In genomic region chr4:119247462-119248235, GRCm38 (mm10) we compare ENCODE assay signal across 9 mouse cellular contexts. TPM values are rescaled to one million over a fixed set of nuclear protein-coding genes. Genes with fewer than 3 reads are reported as not detected.
A peak's percentile ranks its signal among the peaks of the same experiment; 100 is the strongest.
DNase-seq lines count a peak whose midpoint lies in the region; ATAC-seq and TF ChIP-seq lines count a peak whose summit lies in the region.
"Had no signal": no experiment of that assay in that cellular context is flagged by ENCODE, and none has a peak within 500 bp of the region (broad histone marks: within the 10 kb centered on the region; RNA-seq: fewer than 3 reads in every experiment).

No protein-coding gene starts in this region.

- no peak for TF ChIP-seq EP300 in MEL (IDR thresholded peaks at IDR 0.05; ENCODE audit: low read depth in 1 of 2, low read length in 2 of 2)

- peak; percentile 87 for TF ChIP-seq RAD21 in MEL (IDR thresholded peaks at IDR 0.05; ENCODE audit: low read depth, low read length)

- DNase-seq in MEL (ENCODE audit: low read depth, low spot score), result peak; percentile 68
- DNase-seq in brain, adult 2 months (ENCODE audit: low read depth, low spot score), result peak; percentile 69
- peak; percentile 67 for DNase-seq in hindbrain, embryonic 10.5 days (ENCODE audit: low spot score)
- peak; percentile 73 to 81 for DNase-seq in layer of hippocampus, postnatal 10 days (ENCODE audit: low spot score in 2 of 2)
- DNase-seq in lung, postnatal 4 days, result peak; percentile 88
- DNase-seq in right cerebral cortex, postnatal 14 days, result peak; percentile 79
- peak; percentile 69 for DNase-seq in urinary bladder, postnatal 25 days (ENCODE audit: low spot score)

- TF ChIP-seq POLR2A in MEL (IDR thresholded peaks at IDR 0.05; ENCODE audit: control insufficient read depth in 1 of 2, insufficient read depth in 1 of 2, low read depth in 1 of 2, low read length in 2 of 2, poor library complexity in 1 of 2), result no peak

- H3K9ac ChIP-seq in MEL (ENCODE audit: control insufficient read depth, low read depth, low read length, poor library complexity, severe bottlenecking), result no peak overlapping the region
- H3K9ac ChIP-seq: limb, embryonic 15.5 days had no signal

- TF ChIP-seq CTCF in MEL (IDR thresholded peaks at IDR 0.05 in 2 of 3, conservative IDR thresholded peaks at IDR 0.05 in 1 of 3; ENCODE audit: control insufficient read depth in 1 of 3, insufficient read depth in 1 of 3, low read depth in 2 of 3, low read length in 3 of 3, poor library complexity in 1 of 3, severe bottlenecking in 1 of 3), result peak; percentile 85 to 96 (median 89)

- H3K27me3 ChIP-seq in MEL (ENCODE audit: control insufficient read depth in 1 of 2, insufficient read depth in 2 of 2, low read length in 2 of 2), result no peaks in the 10 kb centered on the region
- H3K27me3 ChIP-seq in hindbrain, embryonic 10.5 days (ENCODE audit: insufficient read depth, poor library complexity, severe bottlenecking), result no peaks in the 10 kb centered on the region
- H3K27me3 ChIP-seq: limb, embryonic 15.5 days had no signal

- H3K36me3 ChIP-seq in MEL (ENCODE audit: control insufficient read depth in 1 of 2, insufficient read depth in 2 of 2, low read length in 2 of 2), result no peaks in the 10 kb centered on the region
- H3K36me3 ChIP-seq in hindbrain, embryonic 10.5 days, result peaks cover 54% of the 10 kb centered on the region

- no peak overlapping the region for H3K4me3 ChIP-seq in MEL (ENCODE audit: control insufficient read depth in 1 of 2, insufficient read depth in 1 of 2, low read depth in 2 of 2, low read length in 2 of 2)
- 0 out of 2 replicates have a peak overlapping the region, but pooled peaks have one; percentile 5 for H3K4me3 ChIP-seq in hindbrain, embryonic 10.5 days
- H3K4me3 ChIP-seq: limb, embryonic 15.5 days had no signal

- no peaks in the 10 kb centered on the region for H3K79me2 ChIP-seq in MEL (ENCODE audit: control insufficient read depth, insufficient read depth, low read length, poor library complexity)

- no peaks in the 10 kb centered on the region for H3K9me3 ChIP-seq in MEL (replicated peaks; ENCODE audit: insufficient read depth, low read length)
- no peaks in the 10 kb centered on the region for H3K9me3 ChIP-seq in hindbrain, embryonic 10.5 days
- H3K9me3 ChIP-seq: limb, embryonic 15.5 days had no signal

- ATAC-seq in frontal cortex, adult (ENCODE audit: low TSS enrichment), result 0 out of 2 replicates have a peak, but pooled peaks have one; percentile 35

- H3K4me1 ChIP-seq in MEL (ENCODE audit: control insufficient read depth in 1 of 2, insufficient read depth in 2 of 2, low read length in 2 of 2), result no peaks in the 10 kb centered on the region
- peaks cover 20% of the 10 kb centered on the region for H3K4me1 ChIP-seq in hindbrain, embryonic 10.5 days (replicated peaks)

- 29% methylated on average over 13 of the region's 13 CpGs for WGBS in hindbrain, embryonic 10.5 days

- H3K27ac ChIP-seq in MEL (ENCODE audit: control insufficient read depth, low read depth, low read length), result no peak overlapping the region
- peak overlapping the region; percentile 53; the same call in 1 of the 2 replicates for H3K27ac ChIP-seq in hindbrain, embryonic 10.5 days
- H3K27ac ChIP-seq: limb, embryonic 15.5 days had no signal

TF ChIP-seq in MEL, 35 proteins besides CTCF, POLR2A, EP300 and RAD21:
- TF ChIP-seq TBP (IDR thresholded peaks at IDR 0.05; ENCODE audit: low read depth, low read length), result no peak
- no peak for TF ChIP-seq ELF1 (IDR thresholded peaks at IDR 0.05; ENCODE audit: low read depth, low read length)
- no peak for TF ChIP-seq ZMIZ1 (IDR thresholded peaks at IDR 0.05; ENCODE audit: low read depth, low read length)
- no peak for TF ChIP-seq CHD1 (IDR thresholded peaks at IDR 0.05; ENCODE audit: low read depth, low read length)
- no peak for TF ChIP-seq MEF2A (IDR thresholded peaks at IDR 0.05; ENCODE audit: extremely low read depth, insufficient replicate concordance, low read depth, low read length, poor library complexity, severe bottlenecking)
- TF ChIP-seq SMC3 (IDR thresholded peaks at IDR 0.05; ENCODE audit: low read depth, low read length), result peak; percentile 92
- peak; percentile 81 for TF ChIP-seq ZC3H11A (IDR thresholded peaks at IDR 0.05; ENCODE audit: low read depth, low read length)
- TF ChIP-seq MAZ (IDR thresholded peaks at IDR 0.05; ENCODE audit: low read depth, low read length), result no peak
- no peak for TF ChIP-seq GABPA (IDR thresholded peaks at IDR 0.05; ENCODE audit: low read depth, low read length)
- TF ChIP-seq MAFK (IDR thresholded peaks at IDR 0.05; ENCODE audit: borderline replicate concordance, low read depth, low read length), result no peak
- 0 out of 2 replicates have a peak, but pooled peaks have one; percentile 20 for TF ChIP-seq MYC (IDR thresholded peaks at IDR 0.05; ENCODE audit: low read depth, low read length)
- TF ChIP-seq BHLHE40 (IDR thresholded peaks at IDR 0.05; ENCODE audit: borderline replicate concordance, low read depth, low read length), result no peak
- no peak for TF ChIP-seq KAT2A (conservative IDR thresholded peaks at IDR 0.05; ENCODE audit: low read depth, low read length)

RNA-seq across cellular contexts. Expression of gene Cldn19, which starts 7.6 kb away (rescaled TPM):
- total RNA-seq in MEL (2012; rRNA removed), result not detected in 2 replicates
- polyA plus RNA-seq in MEL (2012; ENCODE audit: insufficient read depth in 1 of 2, insufficient read length in 2 of 2, low read depth in 1 of 2, low replicate concordance in 2 of 2, missing spikeins in 1 of 2), result not detected
- polyA plus RNA-seq in hindbrain, embryonic 10.5 days (2016; fragmentation: Nextera tagmentation; extraction: Ambion mirVana), result 0.34 TPM in 1 of 2 replicates, not detected in the other
- 1 to 10 TPM in 1 of 2 experiments, under 1 TPM in 1; 0.41 to 1.1 TPM for total RNA-seq in layer of hippocampus, postnatal 10 days (2021)

RNA-seq across cellular contexts. Expression of gene P3h1, which starts 14.9 kb away (rescaled TPM):
- 12.9 and 15.7 TPM in 2 replicates for total RNA-seq in MEL (2012; rRNA removed)
- 10 to 100 TPM in 1 of 2 experiments, not detected in 1; 30.2 TPM for polyA plus RNA-seq in MEL (2012; ENCODE audit: insufficient read depth in 1 of 2, insufficient read length in 2 of 2, low read depth in 1 of 2, low replicate concordance in 2 of 2, missing spikeins in 1 of 2)
- 16.1 and 18.2 TPM in 2 replicates for polyA plus RNA-seq in hindbrain, embryonic 10.5 days (2016; fragmentation: Nextera tagmentation; extraction: Ambion mirVana)
- total RNA-seq in layer of hippocampus, postnatal 10 days (2021), result 10 to 100 TPM in 1 of 2 experiments, 1 to 10 TPM in 1; 10.0 to 10.3 TPM

RNA-seq across cellular contexts. Expression of gene AU022252, which starts 15.1 kb away (rescaled TPM):
- 12.3 and 12.8 TPM in 2 replicates for total RNA-seq in MEL (2012; rRNA removed)
- polyA plus RNA-seq in MEL (2012; ENCODE audit: insufficient read depth in 1 of 2, insufficient read length in 2 of 2, low read depth in 1 of 2, low replicate concordance in 2 of 2, missing spikeins in 1 of 2), result 10 to 100 TPM in 1 of 2 experiments, not detected in 1; 24.9 TPM
- 42.0 and 43.5 TPM in 2 replicates for polyA plus RNA-seq in hindbrain, embryonic 10.5 days (2016; fragmentation: Nextera tagmentation; extraction: Ambion mirVana)
- 10 to 100 TPM; 32.0 to 39.1 TPM for total RNA-seq in layer of hippocampus, postnatal 10 days (2021)

RNA-seq across cellular contexts. Expression of gene Tmem269, which starts 29.6 kb away (rescaled TPM):
- total RNA-seq in MEL (2012; rRNA removed), result not detected in 2 replicates
- under 1 TPM in 1 of 2 experiments, not detected in 1; 0.07 TPM for polyA plus RNA-seq in MEL (2012; ENCODE audit: insufficient read depth in 1 of 2, insufficient read length in 2 of 2, low read depth in 1 of 2, low replicate concordance in 2 of 2, missing spikeins in 1 of 2)
- polyA plus RNA-seq in hindbrain, embryonic 10.5 days (2016; fragmentation: Nextera tagmentation; extraction: Ambion mirVana), result 0.25 TPM in 1 of 2 replicates, not detected in the other
- total RNA-seq in layer of hippocampus, postnatal 10 days (2021), result not detected
- polyA plus RNA-seq: limb, embryonic 15.5 days had no signal

RNA-seq across cellular contexts. Expression of gene Ybx1, which starts 46.8 kb away (rescaled TPM):
- total RNA-seq in MEL (2012; rRNA removed), result 979 and 1,115 TPM in 2 replicates
- 1,000 to 10,000 TPM; 2,172 to 2,666 TPM for polyA plus RNA-seq in MEL (2012; ENCODE audit: insufficient read depth in 1 of 2, insufficient read length in 2 of 2, low read depth in 1 of 2, low replicate concordance in 2 of 2, missing spikeins in 1 of 2)
- polyA plus RNA-seq in hindbrain, embryonic 10.5 days (2016; fragmentation: Nextera tagmentation; extraction: Ambion mirVana), result 985 and 1,002 TPM in 2 replicates
- total RNA-seq in layer of hippocampus, postnatal 10 days (2021), result 100 to 1,000 TPM; 798 to 928 TPM
